Mouse (Mus musculus) right cerebral cortex, postnatal 10 days (tissue): ENCODE results near the gene Iffo1.
A peak's percentile ranks its signal among the peaks of the same experiment; 100 is the strongest.

Experiments used
- DNase-seq, 2 experiments: peaks; one replicate each; pipeline ENCODE4 v3.0.0; 2021; ENCODE audit warnings: low spot score in 2 of 2

Gene Iffo1

DNA sequence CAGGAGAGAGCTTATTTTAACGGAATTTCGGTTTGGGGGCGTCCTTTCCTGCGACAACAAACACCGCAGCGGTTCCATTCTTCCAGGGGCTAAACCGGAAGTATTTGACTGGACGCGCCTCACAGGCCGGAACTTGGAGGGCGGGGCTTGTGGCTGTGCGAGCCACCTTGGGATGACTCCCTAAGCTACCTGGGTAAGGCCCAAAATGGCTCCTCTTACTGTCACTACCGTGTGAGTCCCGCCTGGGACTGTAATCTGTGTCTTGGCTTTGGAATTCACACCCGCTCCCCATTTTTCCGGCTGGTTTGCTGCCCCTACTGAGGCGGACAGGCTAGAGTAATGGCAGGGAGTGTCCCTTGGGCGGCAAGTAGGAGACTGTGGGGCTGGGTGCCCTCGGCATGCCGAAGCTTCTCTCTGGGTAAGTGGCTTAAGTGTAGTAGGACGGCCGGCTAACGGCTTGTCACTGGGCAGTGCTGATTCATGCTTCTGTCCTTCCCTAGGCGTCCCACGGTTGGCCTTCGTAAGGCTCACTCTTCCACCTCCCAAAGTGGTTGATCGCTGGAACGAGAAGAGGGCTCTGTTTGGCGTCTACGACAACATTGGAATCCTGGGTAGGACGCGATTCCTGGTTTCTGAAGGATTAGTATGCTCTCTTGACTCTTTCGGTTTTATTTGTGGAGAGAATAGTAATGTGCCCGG lies 47.1 kb downstream of the Iffo1 start:
- DNase-seq, result peak; percentile 95

DNA sequence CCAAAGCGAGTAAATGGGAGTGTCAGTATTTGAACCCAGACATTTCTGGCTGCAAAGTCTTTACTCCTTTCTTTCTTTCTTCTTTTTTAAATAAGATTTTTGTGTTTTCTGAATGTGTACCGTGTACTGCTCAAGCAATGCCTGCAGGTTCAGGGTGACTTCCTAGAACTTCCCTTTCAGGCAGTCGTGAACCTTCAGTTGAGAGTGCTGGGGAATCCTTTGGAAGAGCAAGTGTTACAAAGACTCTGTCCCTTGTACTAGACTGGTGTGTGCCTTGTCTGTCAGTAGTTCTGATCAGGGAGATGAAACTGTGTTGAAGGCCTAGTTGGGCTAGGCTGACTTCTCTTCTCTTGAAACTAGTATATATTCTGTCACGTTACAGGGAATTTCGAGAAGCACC lies 47.8 kb downstream of the Iffo1 start:
- no peak for DNase-seq

DNA sequence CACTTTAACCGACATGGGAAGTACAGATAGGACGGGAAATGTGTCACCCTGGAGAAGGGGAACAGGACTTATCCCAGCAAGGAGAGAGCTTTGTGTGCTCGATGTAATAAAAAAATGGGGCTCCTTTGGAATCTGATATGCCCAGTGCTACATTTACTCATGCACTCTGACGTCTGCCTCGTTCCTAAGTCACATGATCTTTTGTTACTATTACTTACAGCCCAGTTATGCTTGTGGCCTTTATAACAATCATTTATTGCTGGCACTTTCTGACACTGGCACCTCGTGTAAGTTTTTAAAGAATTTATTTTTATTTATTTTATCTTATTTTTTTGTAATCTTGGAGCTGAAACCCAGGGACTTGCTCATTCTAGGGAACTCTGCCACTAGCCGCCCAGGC lies 48.3 kb downstream of the Iffo1 start:
- DNase-seq, result no peak

DNA sequence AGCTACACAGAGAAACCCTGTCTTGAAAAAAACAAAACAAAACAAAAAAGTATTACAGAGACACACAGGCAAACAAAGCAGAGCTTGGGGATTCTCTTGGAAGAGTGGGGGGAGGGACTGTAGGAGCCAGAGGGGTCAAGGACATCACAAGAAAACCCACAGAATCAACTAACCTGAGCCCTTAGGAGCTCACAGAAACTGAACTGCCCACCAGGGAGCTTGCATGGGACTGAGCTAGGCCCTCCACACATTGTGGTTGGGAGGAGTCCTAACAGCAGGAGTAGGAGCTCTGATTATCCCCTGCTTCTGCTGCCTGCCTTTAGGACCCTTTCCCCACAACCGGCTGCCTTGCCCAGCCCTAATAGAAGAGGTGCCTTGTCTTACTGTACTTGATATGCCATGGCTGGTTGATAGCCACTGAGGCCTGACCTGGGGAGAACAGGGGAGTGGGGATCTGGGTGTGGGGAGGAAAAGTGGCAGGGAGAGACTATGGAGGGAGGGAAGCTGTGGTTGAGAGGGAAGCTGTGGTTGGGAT lies 50.6 kb downstream of the Iffo1 start:
- no peak for DNase-seq

DNA sequence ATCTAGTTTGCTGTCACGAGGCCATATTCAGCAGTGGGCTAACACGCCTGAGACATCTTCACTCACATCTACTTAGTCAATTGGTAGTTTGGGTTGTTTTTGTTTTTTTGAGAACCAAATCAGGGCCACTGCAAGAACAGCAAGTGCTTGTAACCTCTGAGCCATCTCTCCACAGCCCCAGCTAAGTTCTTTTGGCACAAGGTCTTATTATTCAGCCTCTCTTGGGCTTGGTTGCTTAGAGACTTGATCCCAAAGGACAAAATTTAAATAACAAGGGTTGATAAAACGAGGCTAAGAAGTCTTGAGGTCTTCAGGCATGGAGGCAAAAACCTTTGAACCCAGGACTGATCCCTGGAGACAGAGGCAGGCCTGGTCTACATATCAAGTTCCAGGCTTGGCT lies 51.3 kb downstream of the Iffo1 start:
- no peak for DNase-seq

DNA sequence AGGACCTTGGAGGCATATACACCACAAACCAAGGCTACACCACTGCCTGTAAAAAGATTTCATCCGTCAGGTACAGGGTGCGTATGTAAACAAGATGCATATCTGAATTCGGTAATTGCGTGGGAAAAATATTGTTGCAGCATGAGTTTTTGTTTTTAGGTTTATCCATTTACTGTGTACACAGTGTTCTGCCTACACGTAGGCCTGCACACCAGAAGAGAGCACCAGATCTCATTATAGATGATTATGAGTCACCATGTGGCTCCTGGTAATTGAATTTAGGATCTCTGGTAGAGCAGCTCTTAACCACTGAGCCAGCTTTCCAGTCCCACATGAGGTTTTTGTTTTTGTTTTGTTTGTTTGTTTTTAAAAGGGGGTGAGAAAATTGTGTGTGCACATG lies 52.1 kb downstream of the Iffo1 start:
- no peak for DNase-seq

DNA sequence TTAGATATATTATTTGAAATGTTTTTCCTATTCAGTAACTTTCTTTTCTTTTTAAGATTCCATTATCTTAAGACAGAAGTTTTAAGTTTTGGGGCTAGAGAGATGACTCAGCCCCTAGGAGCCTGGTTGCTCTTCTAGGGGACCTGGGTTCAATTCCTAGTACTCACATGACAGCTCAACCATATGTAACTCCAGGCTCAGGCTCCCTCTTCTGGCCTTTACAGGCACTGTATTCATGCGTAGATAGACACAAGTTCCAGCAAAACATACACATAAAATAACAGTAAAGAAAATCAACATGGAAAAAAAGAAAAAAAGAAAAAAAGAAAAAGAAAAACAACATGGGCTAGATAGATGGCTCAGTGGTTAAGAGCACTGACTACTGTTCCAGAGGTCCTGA lies 65.4 kb downstream of the Iffo1 start:
- no peak for DNase-seq
